Mouse (Mus musculus): ENCODE data around the gene 4931409K22Rik.

- no peak for TF ChIP-seq POLR2A (IDR thresholded peaks at IDR 0.05; ENCODE audit: borderline replicate concordance, control insufficient read depth, low read depth, low read length)
- TF ChIP-seq CTCF (IDR thresholded peaks at IDR 0.05; ENCODE audit: control insufficient read depth, insufficient read depth, low read length) = no peak
Observed at GRCm38 (mm10) chr5:24604656-24605100, 48.1 kb upstream of the 4931409K22Rik start.
